Mouse (Mus musculus): ENCODE measurements at regions not wholly inside any gene's neighbourhood (a gene's known extent, or its start where the extent isn't known, plus 50 kb on each side); places are given as distances from the start of the nearest gene placed in this dataset.
"Not testable (repeated sequence)": the region's sequence is repeated elsewhere in the genome, so short reads cannot be mapped to it uniquely, and the experiment has no call there.

GRCm38 (mm10) chr1:8097046-8097445 lies 3289.4 kb downstream of the Gm37988 start:
- DNase-seq: no peak

- DNase-seq: peak in 1 of 2 experiments; percentile 10
Observed at GRCm38 (mm10) chr1:8123021-8123420, 3290.9 kb upstream of the A830018L16Rik start.

GRCm38 (mm10) chr1:8134434-8135433 lies 3279.2 kb upstream of the A830018L16Rik start:
- DNase-seq: not testable (repeated sequence)

- DNase-seq: no peak
Observed at GRCm38 (mm10) chr1:8142583-8142982, 3271.3 kb upstream of the A830018L16Rik start.

- no peak for DNase-seq
Observed at GRCm38 (mm10) chr1:8173196-8173595, 3240.7 kb upstream of the A830018L16Rik start.
